Mouse (Mus musculus) monocyte, adult 5-6 weeks (primary cell): ENCODE results near the gene Abca13. TPM values are rescaled to one million over a fixed set of nuclear protein-coding genes. Genes with fewer than 3 reads are reported as not detected.

Source experiments
- ATAC-seq: fragments of 153-309, 156-312 bp; replicated peaks from 2 replicates; pipeline ENCODE4 v1.8.0; 2017; ENCODE audit warnings: mild to moderate bottlenecking; ENCODE audit not compliant: low TSS enrichment, insufficient number of reproducible peaks, severe bottlenecking, poor library complexity, low FRiP score
- total RNA-seq: library from RNA; stranded (forward); fragments of 200-1000, 200-491, 200-594 nt; gene quantifications from 3 replicates; pipeline ENCODE4 v1.2.3, GENCODE M21; 2017

Abca13 gene
- total RNA-seq, 1 experiment from 2014 or later: 0.29 TPM

DNA sequence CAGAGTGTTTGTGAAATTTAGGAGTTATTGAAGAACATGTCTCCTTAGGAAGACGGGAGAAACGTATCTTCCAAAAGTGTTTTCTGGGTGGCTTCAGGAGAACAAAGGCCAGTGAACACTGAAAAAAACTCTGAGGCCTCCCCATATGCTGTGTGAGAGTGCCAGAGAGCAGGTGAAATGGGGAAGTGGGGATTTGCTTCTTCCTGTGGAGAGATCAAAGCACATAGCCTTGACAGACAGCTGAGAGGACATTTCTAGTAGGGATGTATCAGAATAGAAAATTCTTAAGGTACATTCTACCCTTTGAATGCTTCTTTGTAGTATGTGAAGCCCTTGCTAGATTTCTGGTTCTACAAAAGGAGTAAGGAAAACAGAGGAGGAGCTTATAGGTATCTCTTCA is 424.4 kb downstream of the Abca13 start:
- ATAC-seq: no peak

- no peak for ATAC-seq
Observed at GRCm38 (mm10) chr11:9616665-9617064, 424.9 kb downstream of the Abca13 start.

GRCm38 (mm10) chr11:9619986-9620385 is 428.2 kb downstream of the Abca13 start:
- ATAC-seq: no peak

GRCm38 (mm10) chr11:9622888-9623287 is 431.1 kb downstream of the Abca13 start:
- ATAC-seq: no peak

DNA sequence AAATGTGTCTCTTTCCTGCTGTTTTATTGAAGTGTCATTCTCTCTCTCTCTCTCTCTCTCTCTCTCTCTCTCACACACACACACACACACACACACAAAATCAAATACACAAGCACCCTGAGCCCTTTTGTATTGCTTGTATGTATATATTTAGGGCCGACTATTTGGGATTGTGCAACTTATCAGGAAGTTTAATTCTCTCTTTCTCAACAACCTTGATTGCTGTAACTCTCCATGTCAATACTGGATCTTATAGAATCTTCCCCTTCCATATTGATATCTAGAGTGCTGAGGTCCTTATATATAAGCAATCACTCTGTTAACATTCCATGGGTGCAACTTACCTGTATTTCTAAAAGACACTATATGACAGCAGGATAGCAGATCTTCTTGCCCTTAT is 433.0 kb downstream of the Abca13 start:
- ATAC-seq: no peak

DNA sequence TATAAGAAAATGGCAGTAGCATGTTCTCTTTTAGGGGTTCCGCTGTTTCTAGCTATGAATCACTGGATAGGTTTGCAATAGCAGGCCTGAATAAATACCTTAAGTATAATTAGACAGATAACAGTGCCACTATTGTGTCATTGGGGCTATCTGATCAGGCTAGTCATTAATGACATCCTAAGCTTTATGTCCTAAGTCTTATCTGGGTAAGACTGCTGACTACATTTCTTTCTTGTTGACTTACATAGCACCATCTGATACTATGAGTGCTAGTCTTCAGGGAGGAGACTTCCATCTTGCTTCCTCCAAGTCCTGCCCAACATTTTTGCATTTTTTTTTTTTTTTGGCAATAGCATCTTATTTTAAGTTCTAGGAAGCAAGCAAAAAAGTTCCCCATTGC is 434.1 kb downstream of the Abca13 start:
- no peak for ATAC-seq

GRCm38 (mm10) chr11:9647272-9647671 is 455.5 kb downstream of the Abca13 start:
- no peak for ATAC-seq

DNA sequence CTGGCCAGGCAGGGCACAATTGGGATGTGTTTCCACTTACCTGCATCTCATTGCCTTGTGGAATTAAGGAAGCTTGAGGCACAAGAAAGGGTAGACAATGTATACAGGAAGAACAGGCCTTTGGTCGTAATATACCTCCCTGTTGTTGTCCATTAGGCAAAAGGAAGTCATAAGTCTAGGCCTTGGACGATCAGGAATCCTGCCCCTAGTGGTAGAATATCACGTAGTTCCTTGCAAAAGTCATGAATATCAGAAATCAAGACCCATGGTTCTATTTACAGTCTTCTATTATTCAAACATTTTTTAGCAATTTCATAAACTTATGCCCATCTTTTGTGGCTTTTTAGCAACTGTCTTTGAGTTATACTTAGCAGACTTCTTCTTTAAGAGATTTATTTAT is 456.2 kb downstream of the Abca13 start:
- no peak for ATAC-seq

GRCm38 (mm10) chr11:9666648-9667255 is 475.0 kb downstream of the Abca13 start:
- no peak for ATAC-seq

GRCm38 (mm10) chr11:9669430-9669829 is 477.7 kb downstream of the Abca13 start:
- ATAC-seq: no peak

DNA sequence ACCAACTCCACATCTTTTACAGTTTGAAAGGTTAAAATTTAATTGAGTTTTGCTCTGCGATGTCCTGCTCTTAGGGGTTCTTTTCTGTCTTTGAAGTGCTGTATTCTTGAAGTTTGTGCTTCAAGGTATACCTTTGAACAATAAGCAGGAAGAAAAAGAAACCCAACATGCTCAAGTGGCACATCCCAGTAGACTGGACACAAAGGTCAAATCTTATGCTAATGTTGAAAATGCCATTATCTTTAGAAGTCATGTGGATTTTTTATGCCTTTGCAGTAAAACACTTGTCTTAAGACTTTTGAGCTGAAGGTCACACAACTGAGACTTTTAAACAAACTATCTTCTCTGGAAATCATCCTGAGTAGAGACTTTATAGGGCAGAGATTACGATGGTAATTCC is 493.2 kb downstream of the Abca13 start:
- ATAC-seq: no peak

DNA sequence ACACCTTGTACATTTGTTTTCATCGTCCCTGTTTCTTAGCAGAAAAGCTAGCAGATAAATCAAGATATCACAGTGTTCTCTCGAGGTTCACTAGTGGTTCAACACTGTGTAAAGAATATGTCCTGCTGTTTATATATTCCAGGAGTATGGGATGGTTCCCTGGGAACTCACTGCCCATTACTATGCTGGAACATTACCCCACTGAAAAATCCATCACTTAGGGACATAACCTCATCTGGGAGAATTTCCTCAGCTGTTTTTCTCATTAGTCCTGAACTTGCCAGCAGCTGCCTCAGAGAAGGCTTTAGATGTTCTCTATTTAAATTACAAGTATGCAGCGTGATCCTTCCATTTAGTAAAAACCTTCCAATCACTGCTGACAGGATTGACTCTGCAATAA is 513.4 kb downstream of the Abca13 start:
- no peak for ATAC-seq

GRCm38 (mm10) chr11:9727810-9728490 is 536.2 kb downstream of the Abca13 start:
- ATAC-seq: no peak

- ATAC-seq: no peak
Observed at GRCm38 (mm10) chr11:9731300-9731699, 539.6 kb downstream of the Abca13 start.

Other genes with a start within 250 kb of the Abca13 start
- not detected in 3 replicates for gene Pkd1l1, start 218.7 kb upstream of the Abca13 start, total RNA-seq
- gene Hus1, start 180.8 kb upstream of the Abca13 start, total RNA-seq: 3.9 to 10.8 TPM (median 9.6 TPM) in 3 replicates
- gene Gm11992, start 143.3 kb upstream of the Abca13 start, total RNA-seq: 0.29 to 0.64 TPM in 2 of 3 replicates, not detected in the other
- gene Sun3, start 143.0 kb upstream of the Abca13 start, total RNA-seq: not detected in 3 replicates
- 1.5 to 4.1 TPM in 2 of 3 replicates, not detected in the other for gene Upp1, start 73.8 kb upstream of the Abca13 start, total RNA-seq